Mouse (Mus musculus) brain, embryonic 14.5 days (tissue): Measurements from ENCODE around the gene F12.

Experiments
- CTCF ChIP-seq: fragments of 200-500 bp; IDR thresholded peaks from 2 replicates; pipeline ENCODE4 v1.5.1; 2012; ENCODE audit warnings: inconsistent platforms, mild to moderate bottlenecking, moderate library complexity, borderline replicate concordance; ENCODE audit not compliant: insufficient read depth, insufficient read length; ENCODE audit errors: extremely low read depth
- POLR2A ChIP-seq: fragments of 200-500 bp; IDR thresholded peaks from 2 replicates; pipeline ENCODE4 v1.6.1; 2012; ENCODE audit warnings: mild to moderate bottlenecking, inconsistent platforms, borderline replicate concordance; ENCODE audit not compliant: poor library complexity, insufficient read depth, insufficient read length, severe bottlenecking; ENCODE audit errors: extremely low read depth

DNA sequence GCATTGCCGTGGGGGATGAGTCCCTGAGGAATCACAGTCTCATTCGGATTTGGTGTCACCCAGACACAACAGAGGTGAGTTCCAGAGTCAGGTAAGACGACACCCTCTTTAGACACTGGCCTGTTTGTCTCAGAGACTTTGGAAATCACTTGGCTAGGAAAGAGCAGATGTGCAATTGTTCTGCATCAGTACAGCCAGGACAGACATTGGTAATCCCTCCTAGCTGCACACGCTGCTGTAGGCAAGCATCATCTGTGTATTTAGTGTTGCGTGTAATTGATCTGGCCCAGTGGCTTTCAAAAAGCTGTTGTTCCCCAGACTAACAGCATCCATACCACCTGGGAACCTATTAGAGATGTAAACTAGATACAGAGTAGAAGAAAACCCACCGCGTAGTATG is 23.3 kb downstream of the F12 start:
- no peak for TF ChIP-seq CTCF
- TF ChIP-seq POLR2A: no peak
